Mouse (Mus musculus): ENCODE results near the gene Negr1. TPM values are rescaled to one million over a fixed set of nuclear protein-coding genes. Genes with fewer than 3 reads are reported as not detected.

Gene Negr1
- polyA plus RNA-seq, 1 experiment from 2014 or later, result 5.3 TPM

DNA sequence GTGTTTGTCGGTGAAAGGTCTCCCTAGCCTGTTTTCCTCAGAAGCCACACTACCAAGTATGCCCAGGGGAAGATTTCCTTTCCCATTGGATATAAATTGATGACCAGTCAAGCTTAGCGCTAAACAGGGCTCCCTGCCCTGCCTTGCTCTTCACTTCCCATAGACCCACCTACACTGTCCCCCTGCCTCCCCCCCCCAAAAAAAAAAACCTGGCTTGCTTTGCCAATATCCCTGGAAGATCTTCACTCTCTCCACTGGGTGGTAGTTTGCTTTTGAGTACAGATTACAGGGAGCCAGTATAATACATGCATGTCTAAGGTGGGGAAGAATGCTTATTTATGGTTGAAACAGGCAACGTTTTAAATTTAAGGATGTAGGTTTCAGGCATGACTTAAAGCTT lies 1.8 kb downstream of the Negr1 start:
- Histone ChIP-seq H3K4me1 (ENCODE audit: control insufficient read depth, insufficient read depth, low read length) (peaks cover 5% of the 10 kb centered on the region; the same call in 1 of the 2 replicates), H3K9ac (ENCODE audit: low read length) (no peak overlapping the region), H3K36me3 (ENCODE audit: control insufficient read depth, insufficient read depth, low read length) (no peaks in the 10 kb centered on the region), H3K4me2 (ENCODE audit: low read depth, low read length) (no peak overlapping the region), H3K27me3 (ENCODE audit: control insufficient read depth, insufficient read depth, low read length) (peaks cover 11% of the 10 kb centered on the region), H3K4me3 (replicated peaks; ENCODE audit: low read length) (0 out of 2 replicates have a peak overlapping the region, but pooled peaks have one; percentile 9), H3K27ac (ENCODE audit: low read length) (no peak overlapping the region), H3K9me3 (replicated peaks; ENCODE audit: control insufficient read depth, low read length) (no peaks in the 10 kb centered on the region)
- no peak for ATAC-seq (ENCODE audit: insufficient read depth, low FRiP score)
- 14% methylated on average over 3 of the region's 3 CpGs for WGBS

DNA sequence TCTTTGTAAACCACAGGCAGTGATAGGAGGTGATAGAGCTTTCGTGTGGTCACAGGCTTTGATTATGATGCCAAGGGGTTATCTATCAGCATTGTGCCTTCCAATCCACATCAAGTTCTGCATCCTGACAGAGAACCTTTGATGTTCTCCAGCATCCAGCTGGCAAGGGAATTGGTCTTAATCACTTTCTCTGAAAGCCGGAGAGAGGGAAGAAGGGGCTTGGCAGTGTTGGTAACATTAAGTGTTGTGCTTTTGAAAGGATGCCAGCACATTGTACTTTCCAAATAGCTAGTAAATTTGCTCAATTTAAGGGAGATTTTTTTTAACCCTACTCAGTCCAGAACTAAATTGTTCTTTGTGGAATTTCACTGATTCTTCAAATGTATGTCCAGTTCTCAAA lies 11.9 kb downstream of the Negr1 start:
- Histone ChIP-seq H3K27ac (ENCODE audit: low read length) (no peak overlapping the region), H3K4me1 (ENCODE audit: control insufficient read depth, insufficient read depth, low read length) (no peaks in the 10 kb centered on the region), H3K9ac (ENCODE audit: low read length) (no peak overlapping the region), H3K36me3 (ENCODE audit: control insufficient read depth, insufficient read depth, low read length) (no peaks in the 10 kb centered on the region), H3K9me3 (replicated peaks; ENCODE audit: control insufficient read depth, low read length) (no peaks in the 10 kb centered on the region), H3K4me3 (replicated peaks; ENCODE audit: low read length) (no peak overlapping the region), H3K4me2 (ENCODE audit: low read depth, low read length) (no peak overlapping the region), H3K27me3 (ENCODE audit: control insufficient read depth, insufficient read depth, low read length) (no peaks in the 10 kb centered on the region)
- WGBS, result 37% methylated on average over 2 of the region's 2 CpGs
- ATAC-seq (ENCODE audit: insufficient read depth, low FRiP score), result no peak

DNA sequence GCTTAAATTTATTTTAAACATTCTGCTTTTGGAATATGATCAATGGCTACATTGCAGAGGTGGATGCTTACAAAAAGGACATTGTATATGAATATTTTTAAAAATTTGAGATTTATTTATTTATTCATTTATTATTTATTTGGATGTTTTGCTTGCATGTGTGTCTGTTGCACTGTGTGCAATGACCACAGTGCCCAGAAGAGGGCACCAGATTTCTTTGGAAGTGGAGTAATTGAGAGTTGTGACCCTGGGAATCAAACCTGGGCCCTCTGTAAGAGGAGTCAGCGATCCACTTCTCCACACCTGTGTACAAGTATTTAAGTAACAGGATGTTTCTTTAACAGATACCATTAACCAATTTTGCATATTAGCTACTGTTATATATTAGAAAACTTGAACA lies 14.7 kb downstream of the Negr1 start:
- H3K27ac ChIP-seq (ENCODE audit: low read length), result no peak overlapping the region

DNA sequence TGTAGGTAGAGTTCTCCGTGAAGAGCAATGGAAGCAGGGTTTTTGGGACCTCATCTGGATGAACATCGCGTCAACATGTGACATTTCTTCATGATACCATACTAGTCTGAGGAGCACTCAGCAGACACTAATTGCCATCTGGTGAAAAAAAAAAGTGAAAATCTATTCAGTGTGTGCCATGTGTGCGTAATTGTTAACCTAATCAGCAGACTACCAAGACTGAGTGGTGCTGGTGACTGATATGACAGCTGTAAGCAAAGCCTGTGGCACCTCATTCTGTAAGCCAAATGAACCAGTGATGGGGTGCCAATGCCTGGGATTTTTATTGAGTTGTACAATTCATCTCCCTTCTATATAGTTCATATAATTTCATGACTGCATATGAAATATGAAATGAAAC lies 29.0 kb downstream of the Negr1 start:
- WGBS, result 86% methylated on average over 4 of the region's 4 CpGs
- Histone ChIP-seq H3K36me3 (ENCODE audit: control insufficient read depth, insufficient read depth, low read length) (no peaks in the 10 kb centered on the region), H3K4me1 (ENCODE audit: control insufficient read depth, insufficient read depth, low read length) (no peaks in the 10 kb centered on the region), H3K4me2 (ENCODE audit: low read depth, low read length) (no peak overlapping the region), H3K27me3 (ENCODE audit: control insufficient read depth, insufficient read depth, low read length) (no peaks in the 10 kb centered on the region), H3K27ac (ENCODE audit: low read length) (no peak overlapping the region), H3K9ac (ENCODE audit: low read length) (no peak overlapping the region), H3K4me3 (replicated peaks; ENCODE audit: low read length) (no peak overlapping the region), H3K9me3 (replicated peaks; ENCODE audit: control insufficient read depth, low read length) (no peaks in the 10 kb centered on the region)
- no peak for ATAC-seq (ENCODE audit: insufficient read depth, low FRiP score)

More for the DNA sequence above, 14.7 kb downstream of the Negr1 start:
- no peak for ATAC-seq (ENCODE audit: insufficient read depth, low FRiP score)
- no peaks in the 10 kb centered on the region for H3K36me3 ChIP-seq (ENCODE audit: control insufficient read depth, insufficient read depth, low read length)
- no peak overlapping the region for H3K4me2 ChIP-seq (ENCODE audit: low read depth, low read length)
- no peaks in the 10 kb centered on the region for H3K9me3 ChIP-seq (replicated peaks; ENCODE audit: control insufficient read depth, low read length)
- H3K4me1 ChIP-seq (ENCODE audit: control insufficient read depth, insufficient read depth, low read length), result no peaks in the 10 kb centered on the region
- no peak overlapping the region for H3K9ac ChIP-seq (ENCODE audit: low read length)
- no peaks in the 10 kb centered on the region for H3K27me3 ChIP-seq (ENCODE audit: control insufficient read depth, insufficient read depth, low read length)
- no peak overlapping the region for H3K4me3 ChIP-seq (replicated peaks; ENCODE audit: low read length)
- WGBS, result 92% methylated on average over 1 of the region's 1 CpGs

DNA sequence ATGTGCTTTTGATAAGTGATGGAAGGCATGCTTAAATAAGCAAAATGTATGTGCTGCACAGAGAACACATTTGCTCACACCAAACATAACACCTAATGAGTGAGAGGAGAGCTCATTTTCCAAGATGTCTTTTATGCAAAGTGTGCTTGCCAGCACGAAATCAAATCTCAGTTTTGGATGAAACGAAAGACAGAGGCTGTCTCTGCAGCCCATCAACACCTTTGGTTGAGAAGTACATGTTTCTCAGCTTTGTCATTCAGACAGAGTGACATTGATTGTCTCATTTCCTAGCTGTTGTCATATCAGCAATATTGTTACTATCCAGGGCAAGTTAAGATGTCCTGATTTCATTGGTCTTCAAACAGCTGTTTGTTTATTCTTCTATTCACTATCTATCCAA lies 29.5 kb downstream of the Negr1 start:
- no peak overlapping the region for H3K27ac ChIP-seq (ENCODE audit: low read length)
- H3K4me3 ChIP-seq (replicated peaks; ENCODE audit: low read length), result no peak overlapping the region
- no peaks in the 10 kb centered on the region for H3K9me3 ChIP-seq (replicated peaks; ENCODE audit: control insufficient read depth, low read length)
- H3K27me3 ChIP-seq (ENCODE audit: control insufficient read depth, insufficient read depth, low read length), result no peaks in the 10 kb centered on the region
- H3K9ac ChIP-seq (ENCODE audit: low read length), result no peak overlapping the region
- WGBS, result 80% methylated on average over 2 of the region's 2 CpGs
- no peaks in the 10 kb centered on the region for H3K36me3 ChIP-seq (ENCODE audit: control insufficient read depth, insufficient read depth, low read length)
- ATAC-seq (ENCODE audit: insufficient read depth, low FRiP score), result no peak
- H3K4me1 ChIP-seq (ENCODE audit: control insufficient read depth, insufficient read depth, low read length), result no peaks in the 10 kb centered on the region
- H3K4me2 ChIP-seq (ENCODE audit: low read depth, low read length), result no peak overlapping the region

DNA sequence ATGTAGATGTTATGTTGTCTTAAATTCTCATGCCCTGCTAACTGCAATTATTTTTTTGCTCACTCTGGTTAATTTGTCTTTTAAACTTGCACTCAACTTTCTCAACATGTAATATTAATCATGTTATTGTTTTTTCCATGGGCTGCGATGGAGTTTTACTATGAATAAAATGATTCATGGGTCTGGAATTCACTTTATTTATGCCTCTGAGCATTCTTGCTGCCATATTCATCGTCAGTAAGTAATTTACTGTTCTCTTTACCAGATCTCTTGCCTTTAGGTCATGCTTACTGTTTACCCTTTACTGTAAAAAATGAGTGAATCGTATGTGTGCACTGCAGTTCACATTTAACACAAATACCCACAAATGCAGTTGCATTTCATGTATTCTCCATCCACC lies 45.3 kb downstream of the Negr1 start:
- Histone ChIP-seq H3K27me3 (ENCODE audit: control insufficient read depth, insufficient read depth, low read length) (no peaks in the 10 kb centered on the region), H3K4me1 (ENCODE audit: control insufficient read depth, insufficient read depth, low read length) (no peaks in the 10 kb centered on the region), H3K4me2 (ENCODE audit: low read depth, low read length) (no peak overlapping the region), H3K9ac (ENCODE audit: low read length) (no peak overlapping the region), H3K9me3 (replicated peaks; ENCODE audit: control insufficient read depth, low read length) (no peaks in the 10 kb centered on the region), H3K4me3 (replicated peaks; ENCODE audit: low read length) (no peak overlapping the region), H3K27ac (ENCODE audit: low read length) (no peak overlapping the region), H3K36me3 (ENCODE audit: control insufficient read depth, insufficient read depth, low read length) (no peaks in the 10 kb centered on the region)
- ATAC-seq (ENCODE audit: insufficient read depth, low FRiP score), result no peak
- WGBS, result 48% methylated on average over 3 of the region's 3 CpGs

DNA sequence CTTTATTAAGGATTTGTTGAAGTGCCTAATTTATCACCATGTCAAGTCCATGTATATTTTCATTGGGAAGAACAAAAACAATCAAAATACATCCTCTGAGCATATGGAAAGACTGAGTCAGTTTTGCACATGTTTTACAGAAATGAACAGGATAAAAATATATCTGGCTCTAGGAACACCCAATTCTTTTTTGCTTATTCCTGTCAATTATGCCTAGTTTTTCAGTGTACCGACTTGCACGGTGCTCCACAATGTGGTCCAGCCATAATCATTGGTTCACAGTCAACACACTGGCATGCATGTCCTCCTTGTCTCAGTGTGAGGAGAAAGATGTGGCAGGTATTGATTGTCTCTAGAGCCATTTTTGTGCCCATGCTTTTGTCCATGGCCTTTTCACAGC lies 58.3 kb downstream of the Negr1 start:
- Histone ChIP-seq H3K9me3 (replicated peaks; ENCODE audit: control insufficient read depth, low read length) (no peaks in the 10 kb centered on the region), H3K36me3 (ENCODE audit: control insufficient read depth, insufficient read depth, low read length) (no peaks in the 10 kb centered on the region), H3K4me2 (ENCODE audit: low read depth, low read length) (no peak overlapping the region), H3K9ac (ENCODE audit: low read length) (no peak overlapping the region), H3K27ac (ENCODE audit: low read length) (no peak overlapping the region), H3K27me3 (ENCODE audit: control insufficient read depth, insufficient read depth, low read length) (no peaks in the 10 kb centered on the region), H3K4me1 (ENCODE audit: control insufficient read depth, insufficient read depth, low read length) (no peaks in the 10 kb centered on the region), H3K4me3 (replicated peaks; ENCODE audit: low read length) (no peak overlapping the region)
- no peak for ATAC-seq (ENCODE audit: insufficient read depth, low FRiP score)
- whole genome bisulfite sequencing, result 98% methylated on average over 2 of the region's 2 CpGs

DNA sequence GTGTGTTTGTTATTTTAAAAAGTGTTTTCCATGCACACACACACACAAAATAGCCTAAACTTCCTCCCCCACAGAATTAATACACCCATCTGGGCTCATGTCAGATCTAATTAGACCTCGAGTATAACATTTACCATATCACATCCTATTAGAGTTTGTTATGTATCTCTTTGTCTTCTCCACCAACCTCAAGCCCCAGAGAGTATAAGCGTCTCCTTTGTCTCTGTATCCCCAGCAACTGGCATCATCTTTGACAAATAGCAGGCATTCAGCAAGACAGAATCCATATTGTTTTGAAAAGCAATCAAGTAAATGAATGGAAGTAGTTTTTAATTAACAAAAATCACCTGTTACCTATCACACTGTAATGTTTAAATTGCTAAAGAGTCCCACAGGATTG lies 67.0 kb downstream of the Negr1 start:
- no peaks in the 10 kb centered on the region for H3K36me3 ChIP-seq (ENCODE audit: control insufficient read depth, insufficient read depth, low read length)
- no peak overlapping the region for H3K27ac ChIP-seq (ENCODE audit: low read length)
- WGBS, result 57% methylated on average over 2 of the region's 2 CpGs

DNA sequence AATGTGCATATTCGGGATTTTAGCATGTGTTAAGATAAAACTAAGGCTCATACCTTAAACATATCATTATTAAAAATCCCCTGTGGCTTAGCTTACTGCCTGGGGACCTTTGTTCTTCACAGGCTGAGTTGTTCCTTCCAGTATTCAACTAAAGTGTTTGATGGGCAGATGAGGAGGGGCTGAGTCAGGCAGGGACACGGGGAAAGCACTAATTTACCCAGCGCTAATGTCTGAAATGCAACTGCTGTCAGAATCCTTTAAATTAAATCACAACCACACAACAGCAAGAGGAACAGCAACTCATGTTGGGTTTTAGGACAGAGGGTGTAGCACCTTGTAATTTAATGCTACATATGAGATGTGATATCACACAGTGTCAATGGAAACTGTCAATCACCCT lies 71.3 kb downstream of the Negr1 start:
- H3K4me3 ChIP-seq (replicated peaks; ENCODE audit: low read length), result no peak overlapping the region
- 55% methylated on average over 3 of the region's 3 CpGs for WGBS
- no peaks in the 10 kb centered on the region for H3K27me3 ChIP-seq (ENCODE audit: control insufficient read depth, insufficient read depth, low read length)
- no peak overlapping the region for H3K27ac ChIP-seq (ENCODE audit: low read length)
- ATAC-seq (ENCODE audit: insufficient read depth, low FRiP score), result no peak
- no peaks in the 10 kb centered on the region for H3K4me1 ChIP-seq (ENCODE audit: control insufficient read depth, insufficient read depth, low read length)
- no peak overlapping the region for H3K4me2 ChIP-seq (ENCODE audit: low read depth, low read length)
- no peaks in the 10 kb centered on the region for H3K36me3 ChIP-seq (ENCODE audit: control insufficient read depth, insufficient read depth, low read length)
- H3K9me3 ChIP-seq (replicated peaks; ENCODE audit: control insufficient read depth, low read length), result no peaks in the 10 kb centered on the region
- H3K9ac ChIP-seq (ENCODE audit: low read length), result no peak overlapping the region

More for the DNA sequence above, 67.0 kb downstream of the Negr1 start:
- Histone ChIP-seq H3K9ac (ENCODE audit: low read length) (no peak overlapping the region), H3K4me2 (ENCODE audit: low read depth, low read length) (no peak overlapping the region), H3K4me1 (ENCODE audit: control insufficient read depth, insufficient read depth, low read length) (no peaks in the 10 kb centered on the region), H3K9me3 (replicated peaks; ENCODE audit: control insufficient read depth, low read length) (no peaks in the 10 kb centered on the region), H3K27me3 (ENCODE audit: control insufficient read depth, insufficient read depth, low read length) (no peaks in the 10 kb centered on the region), H3K4me3 (replicated peaks; ENCODE audit: low read length) (no peak overlapping the region)
- ATAC-seq (ENCODE audit: insufficient read depth, low FRiP score), result no peak

DNA sequence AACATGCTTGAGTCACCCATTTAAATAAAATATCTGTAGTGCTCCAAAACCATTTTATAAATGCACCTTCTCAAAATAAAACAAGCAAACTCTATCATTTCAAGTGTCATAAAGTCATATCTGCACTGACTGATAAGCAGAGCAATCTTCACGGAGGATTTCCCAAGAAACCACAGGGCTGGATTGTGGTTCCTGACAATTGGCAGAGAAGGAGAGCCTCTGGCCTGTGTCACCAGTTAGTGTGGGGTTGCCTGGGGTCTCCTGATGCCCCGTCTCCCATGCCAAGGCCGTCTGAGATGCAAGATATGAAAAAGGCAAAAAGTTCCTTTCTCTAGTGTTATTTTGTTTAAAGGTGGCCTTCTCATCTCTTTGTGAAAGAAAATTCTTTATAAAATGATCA lies 77.8 kb downstream of the Negr1 start:
- Histone ChIP-seq H3K4me1 (ENCODE audit: control insufficient read depth, insufficient read depth, low read length) (no peaks in the 10 kb centered on the region), H3K9ac (ENCODE audit: low read length) (no peak overlapping the region), H3K4me3 (replicated peaks; ENCODE audit: low read length) (no peak overlapping the region), H3K27ac (ENCODE audit: low read length) (no peak overlapping the region), H3K27me3 (ENCODE audit: control insufficient read depth, insufficient read depth, low read length) (no peaks in the 10 kb centered on the region), H3K36me3 (ENCODE audit: control insufficient read depth, insufficient read depth, low read length) (no peaks in the 10 kb centered on the region), H3K4me2 (ENCODE audit: low read depth, low read length) (no peak overlapping the region), H3K9me3 (replicated peaks; ENCODE audit: control insufficient read depth, low read length) (no peaks in the 10 kb centered on the region)
- ATAC-seq (ENCODE audit: insufficient read depth, low FRiP score), result no peak
- 57% methylated on average over 3 of the region's 3 CpGs for WGBS
